9 mouse cellular contexts compared by ENCODE assay signal in the genomic region with DNA sequence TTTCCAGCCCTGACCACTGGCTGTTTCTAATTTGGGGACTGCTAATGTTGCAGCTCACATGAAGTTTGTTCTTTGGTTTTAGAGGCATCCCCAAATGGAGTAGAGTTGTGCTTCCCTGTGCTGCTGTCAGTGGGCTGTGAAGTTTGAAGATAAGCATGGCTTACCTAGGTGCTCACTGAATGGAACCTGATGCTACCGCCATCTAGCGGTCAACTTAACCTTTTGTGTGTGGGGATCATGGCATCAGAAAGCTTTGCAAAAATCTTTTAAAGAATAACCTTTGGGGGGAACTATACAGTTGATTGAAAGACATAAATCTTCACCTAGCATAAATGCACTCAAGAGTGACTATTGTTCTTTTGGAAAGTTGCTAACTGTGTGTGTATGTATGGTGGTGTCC.
DNase-seq lines count a peak whose midpoint lies in the region; ATAC-seq and TF ChIP-seq lines count a peak whose summit lies in the region.
"Had no signal": no experiment of that assay in that cellular context is flagged by ENCODE, and none has a peak within 500 bp of the region (broad histone marks: within the 10 kb centered on the region; RNA-seq: fewer than 3 reads in every experiment).

No protein-coding gene starts in this region.

- H3K27ac ChIP-seq in forebrain, embryonic 14.5 days (ENCODE audit: low read depth, low read length), result no peak overlapping the region
- H3K27ac ChIP-seq in forebrain, embryonic 13.5 days, result no peak overlapping the region
- no peak overlapping the region for H3K27ac ChIP-seq in lung, postnatal 0 days (ENCODE audit: low read length)

- no peaks in the 10 kb centered on the region for H3K36me3 ChIP-seq in forebrain, embryonic 14.5 days (ENCODE audit: control insufficient read depth, insufficient read depth, low read length)
- no peaks in the 10 kb centered on the region for H3K36me3 ChIP-seq in forebrain, embryonic 13.5 days (ENCODE audit: poor library complexity, severe bottlenecking)
- no peaks in the 10 kb centered on the region for H3K36me3 ChIP-seq in lung, postnatal 0 days (ENCODE audit: insufficient read depth, low read length)

- 3% methylated on average over 2 of the region's 2 CpGs for WGBS in forebrain, embryonic 14.5 days
- 6% methylated on average over 2 of the region's 2 CpGs for WGBS in forebrain, embryonic 13.5 days
- 3% methylated on average over 2 of the region's 2 CpGs for WGBS in lung, postnatal 0 days

- no peak overlapping the region for H3K4me2 ChIP-seq in forebrain, embryonic 14.5 days (ENCODE audit: low read length)
- no peak overlapping the region for H3K4me2 ChIP-seq in forebrain, embryonic 13.5 days
- H3K4me2 ChIP-seq in lung, postnatal 0 days (replicated peaks; ENCODE audit: low read depth, low read length), result no peak overlapping the region

- POLR2A ChIA-PET in Patski (lab: Charles Lee), result no interaction called here

- no peak for ATAC-seq in forebrain, embryonic 14.5 days
- ATAC-seq in forebrain, embryonic 13.5 days, result no peak
- no peak for ATAC-seq in lung, postnatal 0 days
- no peak for ATAC-seq in Patski
- ATAC-seq: intestine, embryonic 16.5 days had no signal

- CTCF ChIA-PET in Patski (lab: Charles Lee), result no interaction called here

- intact Hi-C loops in left cerebral cortex, postnatal 14 days (cut with DNase I), result no loop called here

- DNase-seq in forebrain, embryonic 14.5 days (ENCODE audit: low spot score), result peak; percentile 64
- no peak for DNase-seq in lung, postnatal 0 days (ENCODE audit: low spot score)
- no peak for DNase-seq in lung, postnatal 25 days (ENCODE audit: low spot score)
- DNase-seq in Patski (ENCODE audit: low read depth, low spot score), result no peak
- peak; percentile 45 for DNase-seq in mesoderm, embryonic 11.5 days (ENCODE audit: low read depth, low spot score)
- DNase-seq in kidney, postnatal 14 days, result no peak
- DNase-seq in left cerebral cortex, postnatal 14 days (ENCODE audit: low spot score in 2 of 2), result no peak

- peak; percentile 55 for TF ChIP-seq CTCF in lung, postnatal 0 days (IDR thresholded peaks at IDR 0.05)
- peak; percentile 25 for TF ChIP-seq CTCF in Patski (IDR thresholded peaks at IDR 0.05)

- peaks cover 2% of the 10 kb centered on the region; the same call in 1 of the 2 replicates for H3K4me1 ChIP-seq in forebrain, embryonic 14.5 days (ENCODE audit: control insufficient read depth, insufficient read depth, low read length)
- H3K4me1 ChIP-seq in forebrain, embryonic 13.5 days, result peaks cover 6% of the 10 kb centered on the region; the same call in 1 of the 2 replicates
- H3K4me1 ChIP-seq in lung, postnatal 0 days (ENCODE audit: insufficient read depth, low read depth, low read length), result no peaks in the 10 kb centered on the region

- H3K9ac ChIP-seq in forebrain, embryonic 14.5 days (ENCODE audit: low read length), result no peak overlapping the region
- H3K9ac ChIP-seq in forebrain, embryonic 13.5 days, result no peak overlapping the region
- no peak overlapping the region for H3K9ac ChIP-seq in lung, postnatal 0 days (replicated peaks; ENCODE audit: low read depth)

- H3K9me3 ChIP-seq in forebrain, embryonic 14.5 days (replicated peaks; ENCODE audit: control insufficient read depth, low read length), result no peaks in the 10 kb centered on the region
- no peaks in the 10 kb centered on the region for H3K9me3 ChIP-seq in forebrain, embryonic 13.5 days (replicated peaks)
- H3K9me3 ChIP-seq in lung, postnatal 0 days (ENCODE audit: low read length), result no peaks in the 10 kb centered on the region

- no peak overlapping the region for H3K4me3 ChIP-seq in forebrain, embryonic 14.5 days (ENCODE audit: low read depth, low read length)
- H3K4me3 ChIP-seq in forebrain, embryonic 13.5 days, result no peak overlapping the region
- no peak overlapping the region for H3K4me3 ChIP-seq in lung, postnatal 0 days (ENCODE audit: low read depth, low read length)

- in situ Hi-C loops in Patski (cut with MboI; ENCODE audit: low pct_unique_long_range_greater_than_20kb), result no loop called here

- TF ChIP-seq EP300 in lung, postnatal 0 days (IDR thresholded peaks at IDR 0.05), result no peak

- no peaks in the 10 kb centered on the region for H3K27me3 ChIP-seq in forebrain, embryonic 14.5 days (replicated peaks; ENCODE audit: control insufficient read depth, insufficient read depth, low read length)
- H3K27me3 ChIP-seq in forebrain, embryonic 13.5 days, result no peaks in the 10 kb centered on the region; the same call in 1 of the 2 replicates
- H3K27me3 ChIP-seq in lung, postnatal 0 days (replicated peaks; ENCODE audit: insufficient read depth, low read length), result no peaks in the 10 kb centered on the region
- peaks cover 2% of the 10 kb centered on the region for H3K27me3 ChIP-seq in Patski

Comparison
In these comparisons a context has a peak if more than half of its experiments do, and no peak if none do; other contexts are left out.
1. DNase-seq: peak in forebrain, embryonic 14.5 days (single experiment) and mesoderm, embryonic 11.5 days (single experiment); none in lung, postnatal 0 days (single experiment), lung, postnatal 25 days (single experiment), Patski (single experiment), kidney, postnatal 14 days (single experiment) and left cerebral cortex, postnatal 14 days (0 of 2).